Mouse (Mus musculus): ENCODE data around the gene Ube2s. TPM values are rescaled to one million over a fixed set of nuclear protein-coding genes. Genes with fewer than 3 reads are reported as not detected.
"Not testable (repeated sequence)": the region's sequence is repeated elsewhere in the genome, so short reads cannot be mapped to it uniquely, and the experiment has no call there.

The Ube2s gene
- 78.5 and 131 TPM in 2 replicates for polyA plus RNA-seq (2012; rRNA removed)

DNA sequence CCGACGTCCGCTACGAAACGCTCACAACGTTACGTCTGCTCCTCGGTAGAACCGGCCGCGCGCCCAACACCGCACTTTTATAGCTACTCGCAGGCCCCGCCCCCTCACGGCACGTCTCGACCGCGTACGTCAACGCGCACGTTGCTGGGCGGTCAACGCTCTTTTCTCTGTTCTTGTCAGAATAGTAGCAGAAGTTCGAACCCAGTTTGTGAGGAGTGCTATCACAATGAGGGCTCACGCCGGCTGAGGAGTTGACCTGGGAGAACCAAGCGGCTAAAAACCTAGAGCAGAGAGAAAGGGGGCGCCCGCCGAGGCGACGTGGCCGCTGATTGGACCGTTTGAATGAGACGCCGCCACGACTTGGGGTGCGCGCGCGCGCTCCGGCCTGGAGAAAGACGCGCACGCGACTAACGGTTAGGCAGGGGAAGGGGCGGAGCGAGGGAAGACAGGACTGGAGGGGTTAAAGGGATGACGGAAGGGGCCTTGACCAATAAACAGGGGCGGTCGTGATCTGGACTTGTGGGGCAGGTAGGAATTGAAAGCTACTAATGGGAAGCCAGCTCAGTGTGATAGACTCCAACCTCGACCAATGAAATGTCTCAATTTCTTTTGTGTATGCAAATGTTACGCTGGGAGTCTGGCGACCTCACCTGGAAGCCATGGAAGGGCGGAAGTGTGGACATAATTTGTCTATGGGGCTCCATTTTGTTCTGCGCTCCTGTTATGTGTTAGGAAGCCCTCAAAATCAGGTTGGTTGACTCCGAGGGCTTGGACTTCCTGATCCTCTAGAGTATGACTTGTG lies at the start of gene Ube2s:
Gene Ube2s, minus strand, starts transcription at position 288 of the 802 bp plus-strand sequence.
- peak; percentile 66; the same call in 1 of the 2 replicates for TF ChIP-seq POLR2A (IDR thresholded peaks at IDR 0.05; ENCODE audit: low read depth, low read length)
- no peak for TF ChIP-seq CTCF (IDR thresholded peaks at IDR 0.05; ENCODE audit: extremely low read depth, insufficient read length, insufficient replicate concordance, low read depth, low read length)
- H3K27me3 ChIP-seq (ENCODE audit: control insufficient read depth, insufficient read depth, low read length), result no peaks in the 10 kb centered on the region
- peaks cover 16% of the 10 kb centered on the region for H3K36me3 ChIP-seq (ENCODE audit: control insufficient read depth, insufficient read depth, low read length)
- H3K4me1 ChIP-seq (ENCODE audit: control insufficient read depth, insufficient read depth, insufficient read length, low read length), result no peaks in the 10 kb centered on the region; the same call in 1 of the 2 replicates
- peak within 1 kb of the TSS; percentile 90 for H3K27ac ChIP-seq (ENCODE audit: insufficient read depth, low read depth, low read length)
- under 1% methylated on average over 62 of the region's 62 CpGs for WGBS
- peak within 1 kb of the TSS; percentile 65 for H3K4me3 ChIP-seq (ENCODE audit: low read depth, low read length)

GRCm38 (mm10) chr7:4860926-4861325 lies 48.5 kb upstream of the Ube2s start:
- WGBS, result 53% methylated on average over 3 of the region's 3 CpGs
- H3K27ac ChIP-seq (ENCODE audit: insufficient read depth, low read depth, low read length); H3K4me1 ChIP-seq (ENCODE audit: control insufficient read depth, insufficient read depth, insufficient read length, low read length); H3K27me3 ChIP-seq (ENCODE audit: control insufficient read depth, insufficient read depth, low read length); H3K4me3 ChIP-seq (ENCODE audit: low read depth, low read length); H3K36me3 ChIP-seq (ENCODE audit: control insufficient read depth, insufficient read depth, low read length): not testable (repeated sequence)

DNA sequence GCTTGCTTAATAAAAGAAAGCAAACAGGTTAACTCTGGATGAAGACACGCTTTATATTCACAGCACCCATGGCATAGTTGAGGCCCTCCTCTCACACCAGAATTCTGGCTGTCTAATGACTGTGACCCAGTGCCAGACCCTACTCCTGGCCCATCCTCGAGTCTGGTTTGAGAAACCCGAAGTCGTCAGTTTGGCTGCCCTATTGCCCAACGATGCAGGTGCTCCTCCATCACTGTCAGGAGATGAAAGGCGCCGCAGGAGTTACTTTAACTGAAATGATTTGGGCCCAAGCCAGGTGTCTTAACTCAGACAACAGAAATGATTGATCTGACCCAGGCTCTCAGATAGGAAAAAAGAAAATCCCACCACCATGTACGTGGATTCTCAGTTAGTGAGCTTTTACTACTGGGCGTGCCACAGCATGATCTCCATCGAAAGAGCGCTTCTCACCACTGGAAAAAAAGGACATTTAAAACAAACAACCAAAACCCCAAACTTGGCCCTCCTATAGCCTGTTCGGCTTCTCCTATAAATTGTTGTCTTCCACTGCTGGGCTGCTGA lies 47.1 kb upstream of the Ube2s start:
- Histone ChIP-seq H3K27me3 (ENCODE audit: control insufficient read depth, insufficient read depth, low read length) (no peaks in the 10 kb centered on the region), H3K4me1 (ENCODE audit: control insufficient read depth, insufficient read depth, insufficient read length, low read length) (peaks cover 3% of the 10 kb centered on the region; the same call in 1 of the 2 replicates), H3K27ac (ENCODE audit: insufficient read depth, low read depth, low read length) (no peak overlapping the region), H3K36me3 (ENCODE audit: control insufficient read depth, insufficient read depth, low read length) (no peaks in the 10 kb centered on the region), H3K4me3 (ENCODE audit: low read depth, low read length) (no peak overlapping the region)
- WGBS, result 31% methylated on average over 12 of the region's 12 CpGs
- TF ChIP-seq POLR2A (IDR thresholded peaks at IDR 0.05; ENCODE audit: low read depth, low read length) (no peak), CTCF (IDR thresholded peaks at IDR 0.05; ENCODE audit: extremely low read depth, insufficient read length, insufficient replicate concordance, low read depth, low read length) (no peak)

DNA sequence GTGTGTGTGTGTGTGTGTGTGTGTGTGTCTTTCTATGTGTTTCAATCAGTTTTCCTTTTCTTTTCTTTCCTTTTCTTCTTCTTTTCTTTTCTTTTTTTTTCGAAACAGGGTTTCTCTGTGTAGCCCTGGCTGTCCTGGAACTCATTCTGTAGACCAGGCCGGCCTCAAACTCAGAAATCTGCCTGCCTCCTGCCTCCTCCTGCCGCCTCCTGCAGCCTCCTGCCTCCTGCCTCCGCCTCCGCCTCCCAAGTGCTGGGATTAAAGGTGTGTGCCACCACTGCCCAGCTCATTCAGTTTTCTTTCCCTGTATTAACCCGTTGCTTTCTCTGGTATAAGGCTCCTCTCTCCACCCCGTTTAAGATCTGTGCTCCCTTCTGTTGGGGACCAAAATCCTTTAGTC lies 44.9 kb upstream of the Ube2s start:
- TF ChIP-seq CTCF (IDR thresholded peaks at IDR 0.05; ENCODE audit: extremely low read depth, insufficient read length, insufficient replicate concordance, low read depth, low read length) (no peak), POLR2A (IDR thresholded peaks at IDR 0.05; ENCODE audit: low read depth, low read length) (no peak)
- WGBS, result 72% methylated on average over 7 of the region's 7 CpGs
- H3K36me3 ChIP-seq (ENCODE audit: control insufficient read depth, insufficient read depth, low read length), result no peaks in the 10 kb centered on the region
- no peaks in the 10 kb centered on the region for H3K4me1 ChIP-seq (ENCODE audit: control insufficient read depth, insufficient read depth, insufficient read length, low read length)
- no peaks in the 10 kb centered on the region for H3K27me3 ChIP-seq (ENCODE audit: control insufficient read depth, insufficient read depth, low read length)
- no peak overlapping the region for H3K27ac ChIP-seq (ENCODE audit: insufficient read depth, low read depth, low read length)
- H3K4me3 ChIP-seq (ENCODE audit: low read depth, low read length), result no peak overlapping the region

- no peak overlapping the region for H3K4me3 ChIP-seq (ENCODE audit: low read depth, low read length)
- WGBS, result 89% methylated on average over 9 of the region's 9 CpGs
- no peaks in the 10 kb centered on the region for H3K4me1 ChIP-seq (ENCODE audit: control insufficient read depth, insufficient read depth, insufficient read length, low read length)
- TF ChIP-seq CTCF (IDR thresholded peaks at IDR 0.05; ENCODE audit: extremely low read depth, insufficient read length, insufficient replicate concordance, low read depth, low read length) (no peak), POLR2A (IDR thresholded peaks at IDR 0.05; ENCODE audit: low read depth, low read length) (no peak)
- no peaks in the 10 kb centered on the region for H3K36me3 ChIP-seq (ENCODE audit: control insufficient read depth, insufficient read depth, low read length)
- no peaks in the 10 kb centered on the region for H3K27me3 ChIP-seq (ENCODE audit: control insufficient read depth, insufficient read depth, low read length)
- H3K27ac ChIP-seq (ENCODE audit: insufficient read depth, low read depth, low read length), result no peak overlapping the region
These were observed 44.1 kb upstream of the Ube2s start for GRCm38 (mm10) chr7:4856508-4856907.

GRCm38 (mm10) chr7:4853613-4854012 lies 41.2 kb upstream of the Ube2s start:
- Histone ChIP-seq H3K36me3 (ENCODE audit: control insufficient read depth, insufficient read depth, low read length) (no peaks in the 10 kb centered on the region), H3K4me3 (ENCODE audit: low read depth, low read length) (no peak overlapping the region), H3K27ac (ENCODE audit: insufficient read depth, low read depth, low read length) (no peak overlapping the region), H3K27me3 (ENCODE audit: control insufficient read depth, insufficient read depth, low read length) (no peaks in the 10 kb centered on the region), H3K4me1 (ENCODE audit: control insufficient read depth, insufficient read depth, insufficient read length, low read length) (no peaks in the 10 kb centered on the region)
- 82% methylated on average over 3 of the region's 3 CpGs for WGBS
- TF ChIP-seq CTCF (IDR thresholded peaks at IDR 0.05; ENCODE audit: extremely low read depth, insufficient read length, insufficient replicate concordance, low read depth, low read length) (no peak), POLR2A (IDR thresholded peaks at IDR 0.05; ENCODE audit: low read depth, low read length) (no peak)

GRCm38 (mm10) chr7:4851315-4851688 lies 38.9 kb upstream of the Ube2s start:
- no peaks in the 10 kb centered on the region for H3K27me3 ChIP-seq (ENCODE audit: control insufficient read depth, insufficient read depth, low read length)
- no peaks in the 10 kb centered on the region for H3K4me1 ChIP-seq (ENCODE audit: control insufficient read depth, insufficient read depth, insufficient read length, low read length)
- no peaks in the 10 kb centered on the region for H3K36me3 ChIP-seq (ENCODE audit: control insufficient read depth, insufficient read depth, low read length)
- no peak overlapping the region for H3K4me3 ChIP-seq (ENCODE audit: low read depth, low read length)
- no peak overlapping the region for H3K27ac ChIP-seq (ENCODE audit: insufficient read depth, low read depth, low read length)
- WGBS, result 82% methylated on average over 8 of the region's 8 CpGs
- TF ChIP-seq CTCF (IDR thresholded peaks at IDR 0.05; ENCODE audit: extremely low read depth, insufficient read length, insufficient replicate concordance, low read depth, low read length) (no peak), POLR2A (IDR thresholded peaks at IDR 0.05; ENCODE audit: low read depth, low read length) (no peak)
